8 mouse cellular contexts compared by ENCODE assay signal in genomic region chr11:107124327-107124731, GRCm38 (mm10). TPM values are rescaled to one million over a fixed set of nuclear protein-coding genes. Genes with fewer than 3 reads are reported as not detected.
DNase-seq lines count a peak whose midpoint lies in the region; ATAC-seq and TF ChIP-seq lines count a peak whose summit lies in the region.

No protein-coding gene starts in this region.

- 35% methylated on average over 7 of the region's 7 CpGs for WGBS in forebrain, postnatal 0 days
- WGBS in forebrain, embryonic 16.5 days, result 27% methylated on average over 7 of the region's 7 CpGs
- WGBS in heart, embryonic 13.5 days, result 10% methylated on average over 7 of the region's 7 CpGs
- 20% methylated on average over 7 of the region's 7 CpGs for WGBS in kidney, embryonic 15.5 days

- peaks cover 6% of the 10 kb centered on the region; the same call in 1 of the 2 replicates for H3K4me1 ChIP-seq in forebrain, postnatal 0 days (ENCODE audit: insufficient read depth)
- H3K4me1 ChIP-seq in forebrain, embryonic 16.5 days (replicated peaks; ENCODE audit: control insufficient read depth, insufficient read depth, low read length), result peaks cover 23% of the 10 kb centered on the region
- H3K4me1 ChIP-seq in ES-E14 (ENCODE audit: control insufficient read depth in 2 of 2, insufficient read depth in 2 of 2, low read length in 2 of 2, poor library complexity in 1 of 2), result peaks cover 2 to 20% of the 10 kb centered on the region in 2 experiments; a peak in 3 of 4 replicates
- peaks cover 41% of the 10 kb centered on the region for H3K4me1 ChIP-seq in heart, embryonic 13.5 days
- H3K4me1 ChIP-seq in kidney, embryonic 15.5 days, result peaks cover 34% of the 10 kb centered on the region

- H3K4me3 ChIP-seq in forebrain, postnatal 0 days (ENCODE audit: low read depth, low read length), result no peak overlapping the region
- no peak overlapping the region for H3K4me3 ChIP-seq in forebrain, embryonic 16.5 days (replicated peaks; ENCODE audit: low read length)
- 0 out of 4 replicates have a peak overlapping the region, but pooled peaks of 1 of the 2 experiments have one; percentile 4 for H3K4me3 ChIP-seq in ES-E14 (ENCODE audit: insufficient read depth in 1 of 2, low read depth in 1 of 2, low read length in 2 of 2, poor library complexity in 1 of 2, severe bottlenecking in 1 of 2)
- no peak overlapping the region for H3K4me3 ChIP-seq in heart, embryonic 13.5 days
- no peak overlapping the region for H3K4me3 ChIP-seq in kidney, embryonic 15.5 days (replicated peaks)

- no peaks in the 10 kb centered on the region for H3K27me3 ChIP-seq in forebrain, postnatal 0 days (ENCODE audit: insufficient read depth, low read length)
- H3K27me3 ChIP-seq in forebrain, embryonic 16.5 days (replicated peaks; ENCODE audit: control insufficient read depth, insufficient read depth, low read length), result no peaks in the 10 kb centered on the region
- H3K27me3 ChIP-seq in heart, embryonic 13.5 days (replicated peaks), result no peaks in the 10 kb centered on the region
- no peaks in the 10 kb centered on the region for H3K27me3 ChIP-seq in kidney, embryonic 15.5 days

- 0 out of 2 replicates have a peak, but pooled peaks cover 3% of the 10 kb centered on the region for H3K36me3 ChIP-seq in forebrain, postnatal 0 days (ENCODE audit: insufficient read depth)
- H3K36me3 ChIP-seq in forebrain, embryonic 16.5 days (ENCODE audit: control insufficient read depth, insufficient read depth), result no peaks in the 10 kb centered on the region
- H3K36me3 ChIP-seq in ES-E14 (ENCODE audit: control insufficient read depth, insufficient read depth, low read length, poor library complexity, severe bottlenecking), result no peaks in the 10 kb centered on the region; the same call in 1 of the 2 replicates
- no peaks in the 10 kb centered on the region for H3K36me3 ChIP-seq in heart, embryonic 13.5 days
- 0 out of 2 replicates have a peak, but pooled peaks cover 7% of the 10 kb centered on the region for H3K36me3 ChIP-seq in kidney, embryonic 15.5 days

- TF ChIP-seq CTCF in forebrain, postnatal 0 days (IDR thresholded peaks at IDR 0.05; ENCODE audit: low read depth), result no peak

- H3K9ac ChIP-seq in forebrain, postnatal 0 days, result 0 out of 2 replicates have a peak overlapping the region, but pooled peaks have one; percentile 11
- no peak overlapping the region for H3K9ac ChIP-seq in forebrain, embryonic 16.5 days (replicated peaks; ENCODE audit: low read depth, low read length)
- H3K9ac ChIP-seq in ES-E14 (ENCODE audit: insufficient read depth, low read depth, low read length, poor library complexity, severe bottlenecking), result no peak overlapping the region
- H3K9ac ChIP-seq in heart, embryonic 13.5 days, result peak overlapping the region; percentile 44
- H3K9ac ChIP-seq in kidney, embryonic 15.5 days, result no peak overlapping the region

- no peaks in the 10 kb centered on the region for H3K9me3 ChIP-seq in forebrain, postnatal 0 days (ENCODE audit: low read length)
- H3K9me3 ChIP-seq in forebrain, embryonic 16.5 days (ENCODE audit: control insufficient read depth, low read length), result no peaks in the 10 kb centered on the region
- no peaks in the 10 kb centered on the region for H3K9me3 ChIP-seq in ES-E14 (ENCODE audit: control insufficient read depth, insufficient read depth, low read depth, low read length)
- no peaks in the 10 kb centered on the region for H3K9me3 ChIP-seq in heart, embryonic 13.5 days
- no peaks in the 10 kb centered on the region for H3K9me3 ChIP-seq in kidney, embryonic 15.5 days (replicated peaks)

- in situ Hi-C loops in ES-E14 (cut with MboI; ENCODE audit: low sequenced_read_pairs in 2 of 2, unreplicated experiment in 2 of 2), result no loop called here

- no peak overlapping the region for H3K27ac ChIP-seq in forebrain, postnatal 0 days (ENCODE audit: low read depth, low read length)
- H3K27ac ChIP-seq in forebrain, embryonic 16.5 days (ENCODE audit: low read length), result no peak overlapping the region
- H3K27ac ChIP-seq in ES-E14 (ENCODE audit: insufficient read depth, low read depth, low read length, poor library complexity, severe bottlenecking), result 0 out of 2 replicates have a peak overlapping the region, but pooled peaks have one; percentile 4
- H3K27ac ChIP-seq in heart, embryonic 13.5 days (replicated peaks), result no peak overlapping the region; the same call in 1 of the 2 replicates
- H3K27ac ChIP-seq in kidney, embryonic 15.5 days, result peak overlapping the region; percentile 47

- H3K4me2 ChIP-seq in forebrain, postnatal 0 days (ENCODE audit: low read depth), result no peak overlapping the region
- H3K4me2 ChIP-seq in forebrain, embryonic 16.5 days (ENCODE audit: low read length), result no peak overlapping the region
- peak overlapping the region; percentile 38 for H3K4me2 ChIP-seq in heart, embryonic 13.5 days
- peak overlapping the region; percentile 24 for H3K4me2 ChIP-seq in kidney, embryonic 15.5 days

- no peak; the same call in 1 of the 2 replicates for ATAC-seq in forebrain, postnatal 0 days
- no peak for ATAC-seq in forebrain, embryonic 16.5 days
- no peak for ATAC-seq in heart, embryonic 13.5 days (ENCODE audit: extremely low read depth, insufficient number of reproducible peaks, low FRiP score, low TSS enrichment)
- ATAC-seq in kidney, embryonic 15.5 days (replicated peaks; ENCODE audit: low FRiP score), result peak; percentile 90

- no peak for DNase-seq in forebrain, postnatal 0 days
- DNase-seq in ES-E14 (ENCODE audit: low read depth, low spot score), result no peak
- peak; percentile 58 for DNase-seq in cerebellum, postnatal 10 days
- DNase-seq in lung, postnatal 25 days (ENCODE audit: low spot score), result peak; percentile 80
- peak; percentile 48 for DNase-seq in skeletal muscle tissue, adult 2 months (ENCODE audit: low read depth, low spot score)

TF ChIP-seq in ES-E14, 5 proteins besides CTCF, POLR2A, EP300 and RAD21:
- TF ChIP-seq HCFC1 (IDR thresholded peaks at IDR 0.05; ENCODE audit: borderline replicate concordance, insufficient read depth, low read length), result no peak
- TF ChIP-seq ZNF384 (IDR thresholded peaks at IDR 0.05; ENCODE audit: low read depth, low read length), result no peak
- no peak for TF ChIP-seq ZC3H11A (IDR thresholded peaks at IDR 0.05; ENCODE audit: borderline replicate concordance, low read depth, low read length)
- no peak for TF ChIP-seq MAFK (IDR thresholded peaks at IDR 0.05; ENCODE audit: insufficient read depth, low read depth, low read length)
- TF ChIP-seq CHD2 (IDR thresholded peaks at IDR 0.05; ENCODE audit: low read depth, low read length), result no peak

RNA-seq across cellular contexts. Expression of gene Bptf, which starts 7.6 kb away (rescaled TPM):
- 42.9 and 52.6 TPM in 2 replicates for total RNA-seq in forebrain, postnatal 0 days (2014; rRNA removed)
- polyA plus RNA-seq in forebrain, postnatal 0 days (2015; fragmentation: Nextera tagmentation; extraction: Ambion mirVana), result 11.0 and 17.2 TPM in 2 replicates
- polyA plus RNA-seq in forebrain, embryonic 16.5 days (2015; fragmentation: Nextera tagmentation; extraction: Ambion mirVana), result 33.2 and 38.8 TPM in 2 replicates
- 81.3 and 86.4 TPM in 2 replicates for total RNA-seq in ES-E14 (2012; rRNA removed)
- polyA plus RNA-seq in heart, embryonic 13.5 days (2015; fragmentation: Nextera tagmentation; extraction: Ambion mirVana), result 17.9 and 18.3 TPM in 2 replicates
- polyA plus RNA-seq in kidney, embryonic 15.5 days (2015; fragmentation: Nextera tagmentation; extraction: Ambion mirVana), result 31.4 and 35.0 TPM in 2 replicates

Comparison
In these comparisons a context has a peak if more than half of its experiments do, and no peak if none do; other contexts are left out.
1. H3K9ac ChIP-seq: peak in forebrain, postnatal 0 days (single experiment) and heart, embryonic 13.5 days (single experiment); none in forebrain, embryonic 16.5 days (single experiment), ES-E14 (single experiment) and kidney, embryonic 15.5 days (single experiment).
2. DNase-seq: peak in cerebellum, postnatal 10 days (2 of 2), lung, postnatal 25 days (single experiment) and skeletal muscle tissue, adult 2 months (single experiment); none in forebrain, postnatal 0 days (single experiment) and ES-E14 (single experiment).
3. H3K27ac ChIP-seq: peak in ES-E14 (single experiment) and kidney, embryonic 15.5 days (single experiment); none in forebrain, postnatal 0 days (single experiment), forebrain, embryonic 16.5 days (single experiment) and heart, embryonic 13.5 days (single experiment).
4. H3K4me2 ChIP-seq: peak in heart, embryonic 13.5 days (single experiment) and kidney, embryonic 15.5 days (single experiment); none in forebrain, postnatal 0 days (single experiment) and forebrain, embryonic 16.5 days (single experiment).